Mouse (Mus musculus): Measurements from ENCODE around the gene Zfp652. TPM values are rescaled to one million over a fixed set of nuclear protein-coding genes. Genes with fewer than 3 reads are reported as not detected.

Gene Zfp652
- polyA plus RNA-seq, 1 experiment from 2014 or later = 26.4 TPM

DNA sequence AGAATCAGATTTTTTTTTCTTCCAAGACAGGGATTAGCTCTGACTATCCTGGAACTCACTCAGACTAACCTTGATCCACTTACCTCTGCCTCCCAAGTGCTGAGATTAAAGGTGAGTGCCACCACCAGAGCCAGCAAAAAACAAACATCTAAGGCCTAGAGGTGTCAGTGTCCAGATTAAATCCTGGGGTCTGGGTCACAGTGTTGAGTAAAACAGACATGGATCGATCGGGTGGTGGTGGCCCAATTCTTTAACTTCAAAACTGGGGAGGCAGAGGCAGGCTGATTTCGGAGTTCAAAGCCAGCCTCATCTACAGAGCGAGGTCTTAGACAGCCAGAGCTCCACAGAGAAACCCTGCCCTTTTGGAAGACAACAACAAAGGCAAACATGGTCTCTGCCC is 110.0 kb downstream of the Zfp652 start:
- DNase-seq (ENCODE audit: low read depth, low spot score) (no peak), ATAC-seq (no peak)
- ChIA-PET CTCF (no interaction called here), POLR2A (no interaction called here)
- H3K27me3 ChIP-seq = peaks cover 7% of the 10 kb centered on the region
- TF ChIP-seq CTCF (IDR thresholded peaks at IDR 0.05) = no peak
- in situ Hi-C loops (cut with MboI; ENCODE audit: low pct_unique_long_range_greater_than_20kb) = no loop called here

DNA sequence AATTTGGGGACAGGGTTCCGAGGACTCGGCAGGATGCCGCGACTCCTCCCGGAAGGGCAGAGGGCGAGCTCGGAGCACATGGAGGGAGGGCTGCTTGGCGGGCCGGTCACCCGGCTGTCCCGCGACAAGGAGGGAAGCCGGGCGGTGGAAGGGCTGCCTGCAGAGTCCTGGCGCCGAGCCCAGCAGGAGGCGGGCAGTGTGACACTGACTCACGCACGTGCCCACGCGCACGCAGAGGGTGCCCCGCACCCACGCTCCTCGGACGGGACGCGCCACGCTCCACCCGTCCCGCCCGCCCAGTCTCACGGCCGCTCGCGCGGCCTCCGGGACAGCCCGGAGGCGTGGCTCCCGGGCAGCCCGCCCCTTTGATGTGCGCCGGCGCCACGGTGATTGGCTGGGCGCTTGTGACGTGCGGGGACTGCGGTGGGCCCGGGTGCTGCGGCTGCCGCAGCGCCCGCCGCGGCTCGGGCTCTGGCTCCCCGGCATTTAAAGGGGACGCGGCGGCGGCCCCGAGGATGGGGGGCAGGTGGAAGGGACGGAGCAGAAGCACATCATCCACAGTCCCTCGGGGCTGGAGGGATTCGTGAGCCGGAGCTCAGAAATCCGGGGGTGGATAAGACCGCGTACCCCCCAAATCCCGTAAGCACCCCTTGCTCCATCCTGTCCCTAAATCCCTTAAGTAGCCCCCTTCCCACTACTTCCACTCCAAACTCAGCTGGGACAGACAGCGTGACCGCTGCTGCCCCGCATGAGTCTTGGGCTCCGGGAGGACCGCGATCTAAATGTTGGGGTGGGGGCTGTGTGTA is 111.8 kb downstream of the Zfp652 start, which contains the start of gene Phospho1:
Gene Phospho1, plus strand, starts transcription at position 429 of the 806 bp plus-strand sequence.
- peak; percentile 59 for ATAC-seq
- TF ChIP-seq CTCF (IDR thresholded peaks at IDR 0.05) = no peak
- ChIA-PET CTCF (interaction anchor here (1.3 to 2.0 kb wide), 2 partner anchors 11 to 30 kb away, joined by 4 to 6 read pairs; no protein-coding TSS in a partner anchor), POLR2A (interaction anchor here (0.6 kb wide), 1 partner anchor 20 kb away, joined by 5 read pairs; no protein-coding TSS in a partner anchor)
- in situ Hi-C loops (cut with MboI; ENCODE audit: low pct_unique_long_range_greater_than_20kb) = no loop called here
- H3K27me3 ChIP-seq = peaks cover 7% of the 10 kb centered on the region
- peak; percentile 10 for DNase-seq (ENCODE audit: low read depth, low spot score)

DNA sequence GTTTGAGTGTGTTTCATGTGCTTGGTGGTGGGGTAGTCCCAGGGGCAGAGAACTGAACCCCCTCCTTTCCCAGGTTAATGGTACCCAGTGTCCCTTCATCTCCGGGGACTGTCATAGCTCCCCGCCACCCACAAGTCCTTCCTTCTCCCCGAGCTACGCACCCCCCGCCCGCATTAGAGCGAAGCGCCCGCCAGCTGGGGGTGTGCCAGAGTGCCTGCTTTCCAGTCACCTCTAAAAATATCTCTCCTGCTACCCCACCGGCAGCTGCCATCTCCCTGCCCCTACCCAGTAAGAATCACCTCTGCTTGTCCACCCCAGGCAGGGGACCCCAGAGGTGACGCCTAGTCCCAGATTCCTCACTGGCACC is 112.4 kb downstream of the Zfp652 start:
- ChIA-PET CTCF (interaction anchor here (1.3 to 2.0 kb wide), 2 partner anchors 10 to 29 kb away, joined by 4 to 6 read pairs; no protein-coding TSS in a partner anchor), POLR2A (interaction anchor here (0.6 kb wide), 1 partner anchor 19 kb away, joined by 5 read pairs; no protein-coding TSS in a partner anchor)
- H3K27me3 ChIP-seq = peaks cover 7% of the 10 kb centered on the region
- in situ Hi-C loops (cut with MboI; ENCODE audit: low pct_unique_long_range_greater_than_20kb) = no loop called here
- TF ChIP-seq CTCF (IDR thresholded peaks at IDR 0.05) = no peak
- DNase-seq (ENCODE audit: low read depth, low spot score) = no peak
- no peak for ATAC-seq

DNA sequence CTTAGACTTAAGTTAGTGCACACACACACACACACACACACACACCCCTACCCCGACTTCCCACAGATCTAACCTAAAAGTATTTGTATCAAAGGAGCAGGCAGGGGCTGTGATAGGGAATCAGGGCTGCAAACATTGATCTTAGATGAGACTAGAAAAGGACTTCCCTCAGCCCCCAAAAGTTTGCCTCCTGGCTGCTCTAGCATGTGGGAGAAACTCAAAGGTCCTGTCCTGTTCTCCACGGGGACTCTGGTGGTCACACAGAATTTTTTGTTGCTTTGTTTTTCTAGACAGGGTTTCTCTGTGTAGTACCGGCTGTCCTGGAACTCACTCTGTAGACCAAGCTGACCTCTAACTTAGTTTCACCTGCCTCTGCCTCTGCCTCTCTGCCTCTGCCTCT is 113.2 kb downstream of the Zfp652 start:
- no peak for TF ChIP-seq CTCF (IDR thresholded peaks at IDR 0.05)
- H3K27me3 ChIP-seq = peaks cover 10% of the 10 kb centered on the region
- DNase-seq (ENCODE audit: low read depth, low spot score) (no peak), ATAC-seq (no peak)
- CTCF ChIA-PET = interaction anchor here (1.3 to 2.0 kb wide), 2 partner anchors 9 to 28 kb away, joined by 4 to 6 read pairs; no protein-coding TSS in a partner anchor
- in situ Hi-C loops (cut with MboI; ENCODE audit: low pct_unique_long_range_greater_than_20kb) = no loop called here
- POLR2A ChIA-PET = no interaction called here

DNA sequence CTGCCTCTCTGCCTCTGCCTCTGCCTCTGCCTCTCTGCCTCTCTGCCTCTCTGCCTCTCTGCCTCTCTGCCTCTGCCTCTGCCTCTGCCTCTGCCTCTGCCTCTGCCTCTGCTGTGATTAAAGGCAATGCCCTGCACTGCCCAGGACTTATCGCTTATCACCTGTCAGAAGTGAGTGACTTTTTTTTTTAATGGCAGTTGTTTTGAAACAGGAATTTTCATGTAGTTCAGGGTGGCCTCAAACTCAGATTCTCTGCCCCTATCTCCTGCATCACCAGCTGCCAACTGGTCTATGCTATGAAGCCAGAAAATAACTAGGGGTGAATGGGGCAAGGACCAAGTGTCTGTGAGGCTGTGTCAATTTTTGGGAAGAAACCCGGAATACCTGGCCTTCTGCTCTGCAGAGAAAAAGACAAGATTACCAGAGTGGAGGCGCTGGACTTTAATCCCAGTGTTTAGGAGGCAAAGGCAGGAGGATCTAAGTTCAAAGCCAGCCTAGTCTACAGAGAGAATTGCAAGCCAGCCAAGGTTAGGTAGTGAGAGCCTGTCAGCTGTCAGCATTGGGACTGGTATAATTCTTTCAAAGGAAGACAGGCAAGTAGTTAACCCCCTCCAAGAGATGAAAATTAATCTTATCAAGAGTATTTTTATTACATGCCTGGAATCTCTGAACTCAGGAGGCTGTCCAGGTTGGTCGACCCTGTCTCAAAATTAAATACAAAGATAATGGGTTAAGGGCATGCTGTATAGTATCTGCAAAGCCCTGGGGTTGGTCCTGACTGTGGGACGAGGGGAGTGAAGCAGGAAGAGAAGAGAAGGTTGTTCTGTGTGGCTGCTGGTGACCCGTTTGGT is 114.1 kb downstream of the Zfp652 start:
- ATAC-seq (no peak), DNase-seq (ENCODE audit: low read depth, low spot score) (no peak)
- in situ Hi-C loops (cut with MboI; ENCODE audit: low pct_unique_long_range_greater_than_20kb) = no loop called here
- ChIA-PET POLR2A (no interaction called here), CTCF (interaction anchor here (0.7 to 1.7 kb wide), 9 partner anchors 13 to 314 kb away, joined by 3 to 5 read pairs (median 3); partner anchors contain the start of gene Snf8)
- H3K27me3 ChIP-seq = peaks cover 14% of the 10 kb centered on the region
- no peak for TF ChIP-seq CTCF (IDR thresholded peaks at IDR 0.05)

DNA sequence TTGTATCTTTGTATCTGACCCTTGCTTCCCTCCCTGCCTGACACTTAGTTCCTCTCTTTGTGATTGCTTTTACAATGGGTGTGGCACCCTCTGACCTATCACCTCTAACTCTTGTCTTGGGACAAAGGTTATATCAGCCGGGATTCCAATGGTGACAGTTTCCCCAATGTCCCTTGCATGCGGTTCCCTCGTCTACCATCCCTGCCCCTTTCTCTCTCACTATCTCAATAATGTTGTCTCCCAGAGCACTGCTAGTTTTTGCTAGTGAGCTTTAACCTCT is 114.6 kb downstream of the Zfp652 start:
- POLR2A ChIA-PET = no interaction called here

DNA sequence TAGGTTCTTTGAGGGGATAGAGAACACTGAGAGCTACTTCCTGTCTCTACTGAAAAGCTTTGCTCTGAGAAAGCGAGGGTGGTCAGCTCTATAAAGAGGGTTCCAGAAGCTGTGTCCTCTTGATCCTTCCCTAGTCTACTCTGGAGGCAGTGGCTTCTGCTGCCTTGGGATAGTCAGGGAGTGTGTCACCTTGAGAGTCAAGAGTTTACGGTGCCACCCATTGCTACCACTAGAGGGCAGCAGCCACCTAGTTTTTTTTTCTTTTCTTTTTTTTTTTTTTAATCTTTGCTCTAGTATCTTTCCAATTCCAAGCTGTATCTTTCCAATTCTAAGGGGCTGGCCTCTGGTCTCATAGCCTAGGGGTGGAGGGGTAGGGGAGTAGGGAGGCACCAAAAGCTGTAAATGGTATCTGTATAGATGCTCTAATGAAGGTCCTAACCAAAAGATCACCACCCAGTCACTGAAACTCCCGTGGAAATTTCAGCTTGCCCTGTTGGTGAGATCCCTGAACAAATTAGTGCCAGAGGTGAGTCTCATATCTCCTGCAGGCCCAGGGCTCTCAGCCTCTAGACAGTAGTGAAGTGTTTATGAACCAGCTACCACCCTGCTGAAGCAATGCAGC is 115.1 kb downstream of the Zfp652 start:
- POLR2A ChIA-PET = no interaction called here
- in situ Hi-C loops (cut with MboI; ENCODE audit: low pct_unique_long_range_greater_than_20kb) = no loop called here
- peak; percentile 25 for DNase-seq (ENCODE audit: low read depth, low spot score)
- TF ChIP-seq CTCF (IDR thresholded peaks at IDR 0.05) = no peak
- no peak for ATAC-seq
- peaks cover 14% of the 10 kb centered on the region for H3K27me3 ChIP-seq
- CTCF ChIA-PET = interaction anchor here (0.7 to 1.7 kb wide), 13 partner anchors 8 to 313 kb away, joined by 3 to 5 read pairs (median 3); partner anchors contain the start of gene Snf8

More for the DNA sequence above, 114.6 kb downstream of the Zfp652 start:
- DNase-seq (ENCODE audit: low read depth, low spot score) (no peak), ATAC-seq (no peak)
- peaks cover 14% of the 10 kb centered on the region for H3K27me3 ChIP-seq
- in situ Hi-C loops (cut with MboI; ENCODE audit: low pct_unique_long_range_greater_than_20kb) = no loop called here
- CTCF ChIA-PET = interaction anchor here (0.7 to 1.7 kb wide), 12 partner anchors 9 to 314 kb away, joined by 3 to 5 read pairs (median 3); partner anchors contain the start of gene Snf8
- no peak for TF ChIP-seq CTCF (IDR thresholded peaks at IDR 0.05)

DNA sequence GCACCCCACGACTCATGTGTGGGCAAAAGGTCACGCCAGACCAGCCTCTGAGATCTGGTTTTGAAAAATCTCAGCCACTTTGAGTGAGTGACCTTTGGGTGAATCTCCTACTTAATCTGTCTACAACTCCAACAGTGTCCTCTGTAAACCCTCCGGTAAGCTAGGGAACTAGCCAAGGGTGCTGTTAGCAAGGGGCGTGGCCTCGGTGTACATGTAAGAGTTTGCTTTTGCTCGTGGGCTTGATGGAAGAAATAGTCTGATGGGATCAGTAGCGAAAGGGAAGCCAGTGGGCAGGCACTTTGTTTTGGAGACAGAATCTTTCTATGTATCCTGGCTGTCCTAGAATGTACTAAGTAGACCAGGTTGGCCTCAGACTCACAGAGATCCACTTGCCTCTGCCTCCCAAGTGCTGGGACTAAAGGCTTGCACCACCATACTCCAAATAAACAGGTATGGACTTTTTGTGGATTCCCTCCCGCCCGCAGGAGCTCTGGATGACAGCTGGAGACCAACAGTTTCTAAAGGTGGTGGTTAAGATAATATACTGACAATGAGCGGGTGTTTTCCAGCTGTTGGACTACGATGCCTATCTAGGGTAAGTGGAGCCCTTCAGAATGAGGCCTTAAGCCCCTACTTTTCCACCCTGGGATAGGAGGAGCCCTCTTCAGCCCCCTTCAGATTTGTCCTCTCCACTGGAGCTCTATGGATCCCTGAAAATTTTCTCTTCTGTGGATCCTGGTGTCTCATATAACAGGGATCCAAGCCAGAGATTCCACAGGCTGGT is 115.9 kb downstream of the Zfp652 start:
- CTCF ChIA-PET = interaction anchor here (1.0 to 1.7 kb wide), 10 partner anchors 8 to 262 kb away, joined by 3 to 5 read pairs (median 3); no protein-coding TSS in a partner anchor
- DNase-seq (ENCODE audit: low read depth, low spot score) (no peak), ATAC-seq (no peak)
- TF ChIP-seq CTCF (IDR thresholded peaks at IDR 0.05) = no peak
- POLR2A ChIA-PET = no interaction called here
- H3K27me3 ChIP-seq = peaks cover 14% of the 10 kb centered on the region
- in situ Hi-C loops (cut with MboI; ENCODE audit: low pct_unique_long_range_greater_than_20kb) = no loop called here

DNA sequence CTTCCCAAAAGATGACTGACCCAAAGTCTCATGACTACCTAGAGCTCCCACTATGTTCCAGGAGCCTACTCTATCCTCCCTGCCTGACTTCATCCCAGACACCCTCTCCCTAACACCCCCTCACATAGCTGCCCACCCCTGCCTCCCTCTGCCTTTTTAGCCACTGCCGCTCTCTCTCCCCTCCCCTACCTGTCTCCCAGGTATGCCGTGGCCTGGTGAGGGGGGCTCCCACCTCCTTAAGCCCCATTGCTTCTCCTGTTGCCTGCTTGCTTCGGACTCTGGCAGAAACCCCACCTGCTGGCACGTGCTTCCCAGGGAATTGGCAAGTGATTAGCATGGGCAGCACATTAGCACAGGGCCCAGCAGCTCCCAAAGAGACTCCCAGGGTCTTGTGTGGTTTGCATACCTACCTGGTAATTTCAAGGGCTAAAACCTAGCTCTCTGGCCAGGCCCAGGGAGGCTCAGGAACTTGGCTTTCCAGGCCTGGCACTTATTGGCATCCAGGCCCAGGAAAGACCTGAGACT is 117.1 kb downstream of the Zfp652 start:
- ChIA-PET POLR2A (no interaction called here), CTCF (no interaction called here)
- in situ Hi-C loops (cut with MboI; ENCODE audit: low pct_unique_long_range_greater_than_20kb) = no loop called here

More for the DNA sequence above, 117.1 kb downstream of the Zfp652 start:
- ATAC-seq (no peak), DNase-seq (ENCODE audit: low read depth, low spot score) (no peak)
- no peak for TF ChIP-seq CTCF (IDR thresholded peaks at IDR 0.05)
- peaks cover 14% of the 10 kb centered on the region for H3K27me3 ChIP-seq
